Mouse (Mus musculus) layer of hippocampus, postnatal 25 days (tissue): ENCODE measurements at regions not wholly inside any gene's neighbourhood (a gene's known extent, or its start where the extent isn't known, plus 50 kb on each side); places are given as distances from the start of the nearest gene placed in this dataset.

Experiments used
- DNase-seq, 2 experiments: peaks; one replicate each; pipeline ENCODE4 v3.0.0; 2022; ENCODE audit warnings: mixed read lengths in 2 of 2, low spot score in 1 of 2; ENCODE audit errors: extremely low spot score in 1 of 2

- DNase-seq = no peak
Observed at GRCm38 (mm10) chr2:21908813-21909480, 318.4 kb upstream of the Myo3a start.

DNA sequence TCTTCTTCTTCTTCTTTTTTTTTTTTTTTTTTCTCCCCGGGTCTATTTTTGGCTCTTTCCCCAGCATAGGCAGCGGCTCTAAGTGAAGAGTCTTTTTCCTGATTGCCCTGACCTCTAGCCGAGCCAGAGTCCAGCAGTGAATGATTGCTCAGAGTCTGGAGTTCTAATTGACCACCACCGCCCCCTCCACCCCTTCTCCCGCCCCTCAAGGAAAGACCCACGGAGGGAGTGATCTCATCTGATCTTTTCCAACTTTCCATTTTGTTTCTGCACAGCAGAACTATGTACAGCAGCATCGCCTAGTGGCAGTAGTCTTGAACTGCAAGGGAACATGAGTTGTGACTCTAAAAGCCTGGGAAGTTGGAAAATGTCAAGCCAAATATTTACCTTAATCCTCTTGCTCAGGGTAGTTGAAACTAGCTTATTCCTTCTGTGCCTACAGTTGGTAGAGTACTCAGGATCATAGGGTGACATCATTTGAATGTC lies 317.8 kb upstream of the Myo3a start:
- peak; percentile 58 to 90 for DNase-seq

- peak; percentile 60 to 61 for DNase-seq
Observed at GRCm38 (mm10) chr2:21917804-21918690, 309.3 kb upstream of the Myo3a start.

DNA sequence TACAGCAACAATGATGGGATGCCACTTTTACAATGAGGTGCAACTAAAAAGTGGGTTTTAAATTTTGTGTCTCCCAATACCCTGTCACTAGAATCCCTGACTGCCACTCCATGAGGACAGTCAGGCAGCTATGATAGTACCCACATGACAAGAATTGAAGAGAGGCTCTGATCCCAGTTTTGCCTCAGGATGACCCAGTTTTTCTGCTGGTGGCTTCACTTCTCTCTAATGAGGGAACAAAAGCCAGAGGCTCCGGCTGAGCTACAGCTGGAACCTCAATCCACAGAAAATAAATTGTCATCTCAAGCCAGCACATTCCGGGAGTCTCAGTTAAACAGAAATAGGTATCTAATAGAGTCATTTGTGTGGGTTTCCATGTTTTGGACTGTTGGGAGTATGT lies 308.2 kb upstream of the Myo3a start:
- DNase-seq = no peak

DNA sequence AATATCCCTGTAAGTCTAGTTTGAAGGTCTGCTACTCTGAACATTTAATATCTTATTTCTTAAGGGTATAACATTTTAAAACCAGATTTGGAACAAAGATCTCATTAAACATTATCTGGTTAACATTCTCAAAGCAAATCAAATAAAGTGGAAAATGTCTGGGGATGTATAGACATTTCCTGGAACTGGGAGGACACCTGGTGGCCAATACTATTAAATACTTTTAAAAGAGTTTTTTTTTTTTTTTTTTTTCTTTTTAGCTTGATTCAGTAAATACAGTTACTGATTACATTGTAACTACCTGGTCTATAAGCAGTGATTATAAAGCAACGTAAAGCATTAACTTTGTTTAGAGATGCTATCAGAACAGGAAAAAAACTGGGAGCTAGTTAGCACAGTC lies 299.6 kb upstream of the Myo3a start:
- no peak for DNase-seq

DNA sequence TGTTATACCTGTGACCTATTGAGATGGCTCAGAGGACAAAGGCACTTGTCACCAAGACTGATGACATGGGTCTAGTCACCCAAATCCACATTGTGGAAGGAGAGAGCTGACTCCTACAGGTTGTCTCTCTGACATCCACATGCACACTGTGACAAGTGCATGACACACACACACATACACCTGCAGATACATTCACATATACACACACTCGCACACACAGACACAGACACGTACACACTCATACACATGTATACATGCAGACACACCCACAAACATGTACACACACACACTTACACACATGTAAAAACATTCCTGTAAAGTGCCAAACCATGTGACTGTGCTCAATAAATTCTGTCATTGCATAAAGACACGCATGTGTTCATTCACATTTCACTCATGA lies 287.3 kb upstream of the Myo3a start:
- DNase-seq = no peak

DNA sequence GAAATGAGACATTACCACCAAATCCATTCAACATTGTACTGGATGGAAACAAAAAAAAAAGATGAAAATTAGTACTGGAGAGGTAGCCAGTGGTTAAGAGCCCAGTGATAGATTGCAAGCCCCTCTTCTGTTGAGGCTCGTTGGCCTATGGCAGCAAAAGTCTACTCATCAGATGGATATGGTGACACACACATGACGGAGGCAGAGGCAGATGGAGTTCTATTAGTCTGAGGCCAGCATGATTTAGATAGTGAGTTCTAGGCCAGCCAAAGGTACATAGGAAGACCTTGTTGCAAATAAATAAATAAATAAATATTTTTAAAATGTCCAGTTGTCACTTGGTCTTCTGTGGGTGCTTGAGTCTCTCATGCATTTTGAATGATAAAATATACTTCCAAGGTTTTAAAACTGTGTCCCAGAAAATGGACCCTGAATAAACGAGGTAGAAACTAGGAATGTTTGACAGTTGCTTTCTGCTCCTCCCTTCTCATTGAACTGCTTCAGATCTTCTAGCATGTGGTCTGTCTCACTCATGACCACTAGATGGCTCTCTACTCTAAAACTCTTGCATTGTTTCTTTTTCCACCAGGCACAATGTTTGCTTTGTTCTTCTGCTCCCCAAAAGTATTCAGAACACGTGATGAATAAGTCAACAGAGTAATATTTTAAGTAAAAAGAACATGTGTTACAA lies 286.4 kb upstream of the Myo3a start:
- DNase-seq = no peak

DNA sequence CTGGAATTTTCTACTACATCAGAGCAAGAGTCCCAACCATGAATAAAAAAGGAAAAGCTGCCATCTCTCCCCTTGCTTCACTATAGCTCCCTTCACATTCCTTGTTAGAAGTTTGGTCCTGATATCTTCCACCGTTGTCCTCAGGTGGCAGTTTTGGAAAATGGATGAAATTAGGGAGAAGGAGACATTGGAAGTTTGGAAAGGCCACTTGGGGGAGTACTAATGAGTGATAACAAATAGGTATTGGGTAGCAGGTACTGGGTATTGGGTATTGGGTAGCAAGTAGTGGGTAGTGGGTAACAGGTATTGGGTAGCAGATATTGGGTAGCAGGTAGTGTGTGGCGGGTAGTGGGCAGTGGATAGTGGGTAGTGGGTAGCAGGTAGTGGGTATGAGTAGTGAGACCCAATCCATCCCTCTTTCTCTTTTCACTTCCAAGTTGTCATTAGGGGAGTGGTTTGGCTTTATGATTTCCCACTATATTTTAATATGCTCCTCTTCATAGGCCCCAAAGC lies 285.8 kb upstream of the Myo3a start:
- DNase-seq = no peak

GRCm38 (mm10) chr2:21943676-21944075 lies 283.6 kb upstream of the Myo3a start:
- no peak for DNase-seq

DNA sequence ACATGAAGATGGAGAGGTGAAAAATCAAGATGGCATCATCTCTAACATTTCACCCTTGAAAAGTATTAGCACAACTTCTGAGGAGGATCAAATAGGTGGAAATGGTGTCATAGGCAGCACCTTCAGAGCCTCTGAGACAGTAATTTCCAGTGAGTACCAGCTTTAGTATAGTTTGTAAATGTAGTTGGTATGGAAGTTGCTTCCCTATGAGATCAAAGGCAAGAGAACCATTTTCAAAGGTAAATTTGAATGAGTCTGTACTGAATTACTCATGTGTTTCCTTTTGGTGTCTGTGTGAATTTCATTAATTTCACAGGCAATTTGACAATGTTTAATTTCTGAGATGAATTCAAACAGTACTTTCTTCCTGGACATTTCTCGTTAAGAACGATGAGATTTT lies 280.8 kb upstream of the Myo3a start:
- DNase-seq = no peak

DNA sequence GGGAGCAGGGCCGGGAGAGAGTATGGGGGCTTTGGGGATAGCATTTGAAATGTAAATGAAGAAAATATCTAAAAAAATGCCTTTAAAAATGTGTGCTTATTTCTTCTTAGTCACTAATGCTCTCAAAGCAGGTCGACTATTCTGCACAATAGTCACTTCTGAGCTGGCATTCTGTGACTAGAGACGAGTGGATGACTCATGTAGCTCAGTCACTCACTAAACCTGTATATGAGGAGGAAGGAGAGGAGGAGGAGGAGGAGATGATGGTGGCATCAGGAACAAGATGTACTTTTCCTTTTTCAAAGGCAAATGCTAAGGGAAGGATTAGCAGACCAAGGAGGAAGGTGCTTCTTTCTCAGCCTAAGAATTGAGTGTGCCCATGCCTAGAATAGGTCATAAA lies 276.0 kb upstream of the Myo3a start:
- DNase-seq = no peak

- no peak for DNase-seq
Observed at GRCm38 (mm10) chr2:21956112-21956963, 271.0 kb upstream of the Myo3a start.

DNA sequence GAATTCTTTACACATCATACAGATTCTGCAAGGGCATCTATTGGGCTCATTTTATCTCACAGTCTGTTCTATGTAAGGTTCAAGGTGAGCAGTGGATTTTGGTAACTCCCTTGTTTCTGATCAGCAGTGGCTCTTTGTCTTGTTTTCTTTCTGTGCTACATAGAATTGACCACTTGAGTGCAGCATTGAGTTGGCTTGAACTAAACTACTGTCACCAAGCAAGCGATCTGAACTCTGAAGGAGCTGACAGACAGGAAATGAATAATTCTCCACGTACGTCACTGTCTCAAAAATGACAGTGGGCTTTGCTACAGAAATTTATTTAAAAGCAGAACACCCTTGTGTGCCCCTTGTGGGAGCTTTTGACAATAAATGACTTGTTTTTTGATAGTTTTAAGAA lies 268.9 kb upstream of the Myo3a start:
- DNase-seq = no peak

GRCm38 (mm10) chr2:21958802-21959201 lies 268.5 kb upstream of the Myo3a start:
- DNase-seq = no peak

GRCm38 (mm10) chr2:21963343-21964026 lies 263.8 kb upstream of the Myo3a start:
- DNase-seq = no peak

GRCm38 (mm10) chr2:21964027-21964605 lies 263.2 kb upstream of the Myo3a start:
- no peak for DNase-seq

DNA sequence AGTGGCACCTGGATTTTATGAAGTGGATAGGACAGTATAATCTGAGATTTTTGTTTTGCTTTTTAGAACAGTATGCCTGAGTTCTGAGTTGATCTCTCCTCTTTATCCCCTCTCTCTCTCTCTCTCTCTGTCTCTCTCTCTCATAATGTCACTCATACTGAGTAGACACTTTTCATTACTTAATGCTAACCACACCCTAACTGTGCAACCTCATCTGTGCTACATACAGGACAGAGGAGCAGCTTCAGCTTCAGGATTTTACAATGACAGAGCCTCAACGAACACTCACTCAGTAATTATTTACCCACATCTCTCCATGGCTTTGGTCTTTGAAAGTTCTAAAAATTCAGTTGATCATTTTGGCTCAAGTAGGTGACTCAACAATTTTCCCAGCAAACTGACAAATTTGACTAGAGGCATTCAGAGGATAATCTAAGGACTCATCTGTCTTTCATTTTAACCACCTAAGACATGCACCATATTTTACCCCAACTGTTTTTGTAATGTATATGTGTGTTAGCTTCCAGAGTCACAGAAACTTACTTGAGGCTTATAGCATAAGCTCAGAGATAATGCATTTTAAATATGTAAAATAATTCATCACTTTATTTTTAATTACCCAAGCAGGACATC lies 256.4 kb upstream of the Myo3a start:
- DNase-seq = no peak

DNA sequence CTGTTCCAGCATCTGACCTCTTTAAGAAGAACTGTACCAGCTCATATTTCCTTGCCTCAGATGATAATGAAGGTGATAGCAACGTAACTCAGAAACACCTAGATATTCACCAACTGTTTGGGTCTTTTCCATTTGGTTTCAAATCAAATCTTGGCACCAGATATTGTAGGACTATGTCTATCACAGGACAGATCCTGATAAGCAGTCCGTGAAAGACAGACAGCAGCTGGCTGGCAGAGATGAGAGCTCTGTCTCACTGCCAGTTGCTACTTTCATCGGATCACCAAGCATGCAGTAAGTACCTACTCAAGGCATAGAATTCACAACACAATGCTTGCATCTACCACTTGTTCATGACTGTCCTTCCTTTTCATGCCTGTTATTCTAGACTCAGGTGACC lies 252.7 kb upstream of the Myo3a start:
- no peak for DNase-seq

DNA sequence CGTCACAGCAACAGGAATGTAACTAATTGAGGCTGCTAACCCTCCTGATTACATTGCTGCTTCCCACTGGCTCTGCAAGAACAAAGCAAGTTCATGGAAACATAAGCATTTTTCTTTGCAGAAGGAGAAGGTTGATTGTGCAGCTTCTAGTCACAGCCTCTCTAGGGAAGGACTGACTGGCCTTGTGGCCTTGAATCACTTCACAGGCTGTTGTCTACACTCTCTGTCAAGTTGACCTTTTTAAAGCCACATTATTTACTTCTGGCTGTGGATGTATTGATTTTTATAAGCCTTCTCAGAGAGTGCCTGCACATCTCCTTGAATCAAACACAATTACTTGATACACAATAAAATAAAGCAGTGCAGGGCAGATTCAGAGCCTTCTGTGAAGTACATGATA lies 251.8 kb upstream of the Myo3a start:
- DNase-seq = no peak
